Mouse (Mus musculus) small intestine, adult 2 months (tissue): Measurements from ENCODE around the gene Adgra3. TPM values are rescaled to one million over a fixed set of nuclear protein-coding genes. Genes with fewer than 3 reads are reported as not detected.
A peak's percentile ranks its signal among the peaks of the same experiment; 100 is the strongest.

ENCODE experiments used
- H3K27ac ChIP-seq: fragments of 200-500 bp; 2 replicates; pipeline ENCODE4 v1.5.1; 2012; ENCODE audit warnings: low read depth, low read length, control low read depth, inconsistent platforms; ENCODE audit not compliant: insufficient read depth
- H3K27me3 ChIP-seq: fragments of 200-500 bp; 2 replicates; pipeline ENCODE4 v1.6.1; 2012; ENCODE audit warnings: mild to moderate bottlenecking, moderate library complexity, low read length, inconsistent platforms; ENCODE audit not compliant: control insufficient read depth, insufficient read depth
- H3K36me3 ChIP-seq: fragments of 200-500 bp; 2 replicates; pipeline ENCODE4 v1.6.1; 2012; ENCODE audit warnings: mild to moderate bottlenecking, low read length, control low read depth, inconsistent platforms; ENCODE audit not compliant: control insufficient read depth, insufficient read depth
- H3K4me1 ChIP-seq: fragments of 200-500 bp; 2 replicates; pipeline ENCODE4 v1.6.1; 2012; ENCODE audit warnings: low read length, inconsistent platforms, mixed read lengths; ENCODE audit not compliant: control insufficient read depth, insufficient read depth, insufficient read length
- H3K4me3 ChIP-seq: fragments of 200-500 bp; 2 replicates; pipeline ENCODE4 v1.5.1; 2012; ENCODE audit warnings: low read depth, mild to moderate bottlenecking, control low read depth, inconsistent platforms, low read length, moderate library complexity
- CTCF ChIP-seq: fragments of 200-500 bp; IDR thresholded peaks from 2 replicates; pipeline ENCODE4 v1.5.1; 2012; ENCODE audit warnings: low read depth, mild to moderate bottlenecking, control low read depth, inconsistent platforms, low read length, moderate library complexity, mixed read lengths; ENCODE audit not compliant: insufficient replicate concordance, insufficient read length; ENCODE audit errors: extremely low read depth
- POLR2A ChIP-seq: fragments of 200-500 bp; IDR thresholded peaks from 2 replicates; pipeline ENCODE4 v1.6.1; 2012; ENCODE audit warnings: low read depth, mild to moderate bottlenecking, control low read depth, inconsistent platforms, low read length, moderate library complexity
- WGBS: fragments of 180-500 bp; shearing (Covaris S2); methylation state at CpG from one replicate; pipeline ENCODE4 v1.1.7; 2018; 5-methylcytosine and 5-hydroxymethylcytosine counted together
- polyA plus RNA-seq: library from polyadenylated mRNA; depleted of rRNA; stranded (reverse); fragments of >200 nt; gene quantifications from 2 replicates; pipeline ENCODE4 v1.2.3, GENCODE M21; 2012

Gene Adgra3
- polyA plus RNA-seq, 1 experiment: 18.2 TPM

GRCm38 (mm10) chr5:49975971-49976370 is 82.8 kb downstream of the Adgra3 start:
- peaks cover 18% of the 10 kb centered on the region for H3K36me3 ChIP-seq
- H3K27ac ChIP-seq: no peak overlapping the region
- no peaks in the 10 kb centered on the region for H3K4me1 ChIP-seq
- TF ChIP-seq POLR2A (no peak), CTCF (0 out of 2 replicates have a peak, but pooled peaks have one; percentile 16)
- H3K4me3 ChIP-seq: no peak overlapping the region
- H3K27me3 ChIP-seq: no peaks in the 10 kb centered on the region
- 41% methylated on average over 2 of the region's 2 CpGs for WGBS

GRCm38 (mm10) chr5:49974211-49974610 is 84.6 kb downstream of the Adgra3 start:
- H3K27me3 ChIP-seq: no peaks in the 10 kb centered on the region
- 92% methylated on average over 4 of the region's 4 CpGs for WGBS
- H3K4me3 ChIP-seq: no peak overlapping the region
- TF ChIP-seq POLR2A (no peak), CTCF (no peak)
- H3K4me1 ChIP-seq: no peaks in the 10 kb centered on the region
- no peak overlapping the region for H3K27ac ChIP-seq
- H3K36me3 ChIP-seq: peaks cover 17% of the 10 kb centered on the region

GRCm38 (mm10) chr5:49969660-49970059 is 89.1 kb downstream of the Adgra3 start:
- WGBS: 74% methylated on average over 8 of the region's 8 CpGs
- Histone ChIP-seq H3K27me3 (no peaks in the 10 kb centered on the region), H3K4me3 (no peak overlapping the region), H3K27ac (no peak overlapping the region), H3K4me1 (no peaks in the 10 kb centered on the region), H3K36me3 (no peaks in the 10 kb centered on the region; the same call in 1 of the 2 replicates)
- TF ChIP-seq CTCF (no peak), POLR2A (no peak)

- Histone ChIP-seq H3K27me3 (no peaks in the 10 kb centered on the region), H3K36me3 (peaks cover 5% of the 10 kb centered on the region), H3K27ac (no peak overlapping the region), H3K4me1 (no peaks in the 10 kb centered on the region), H3K4me3 (no peak overlapping the region)
- WGBS: 85% methylated on average over 6 of the region's 6 CpGs
- TF ChIP-seq CTCF: no peak
These were observed 91.1 kb downstream of the Adgra3 start for GRCm38 (mm10) chr5:49967726-49968125.

GRCm38 (mm10) chr5:49965810-49966209 is 93.0 kb downstream of the Adgra3 start:
- TF ChIP-seq CTCF: no peak
- no peak for TF ChIP-seq POLR2A
- WGBS: 60% methylated on average over 8 of the region's 8 CpGs
- peaks cover 12% of the 10 kb centered on the region for H3K36me3 ChIP-seq

GRCm38 (mm10) chr5:49961478-49962431 is 97.1 kb downstream of the Adgra3 start:
- 85% methylated on average over 20 of the region's 20 CpGs for WGBS
- TF ChIP-seq CTCF: peak; percentile 64; the same call in 1 of the 2 replicates
- no peak for TF ChIP-seq POLR2A
- H3K27ac ChIP-seq: no peak overlapping the region
- no peaks in the 10 kb centered on the region for H3K4me1 ChIP-seq
- no peaks in the 10 kb centered on the region for H3K27me3 ChIP-seq
- peaks cover 32% of the 10 kb centered on the region for H3K36me3 ChIP-seq
- no peak overlapping the region for H3K4me3 ChIP-seq

More at GRCm38 (mm10) chr5:49965810-49966209, 93.0 kb downstream of the Adgra3 start:
- Histone ChIP-seq H3K4me3 (no peak overlapping the region), H3K27me3 (no peaks in the 10 kb centered on the region), H3K27ac (no peak overlapping the region), H3K4me1 (no peaks in the 10 kb centered on the region)

- TF ChIP-seq CTCF (no peak), POLR2A (no peak)
- Histone ChIP-seq H3K4me3 (no peak overlapping the region), H3K36me3 (no peaks in the 10 kb centered on the region), H3K27me3 (no peaks in the 10 kb centered on the region), H3K4me1 (no peaks in the 10 kb centered on the region), H3K27ac (no peak overlapping the region)
- WGBS: 67% methylated on average over 1 of the region's 1 CpGs
These were observed 122.5 kb downstream of the Adgra3 start for GRCm38 (mm10) chr5:49936354-49936753.

- H3K4me1 ChIP-seq: no peaks in the 10 kb centered on the region
- no peak overlapping the region for H3K27ac ChIP-seq
- TF ChIP-seq CTCF (no peak), POLR2A (no peak)
- H3K36me3 ChIP-seq: no peaks in the 10 kb centered on the region
- H3K4me3 ChIP-seq: no peak overlapping the region
- H3K27me3 ChIP-seq: no peaks in the 10 kb centered on the region
These were observed 134.1 kb downstream of the Adgra3 start for GRCm38 (mm10) chr5:49924712-49925111.
